Mouse (Mus musculus): Measurements from ENCODE around the gene Acap2.

Acap2 gene

GRCm38 (mm10) chr16:31167934-31168333 is 33.1 kb downstream of the Acap2 start:
- no peak for DNase-seq (ENCODE audit: low spot score in 2 of 2)

- no peak for DNase-seq (ENCODE audit: low spot score in 2 of 2)
Measured at GRCm38 (mm10) chr16:31167017-31167887, 33.8 kb downstream of the Acap2 start.

- DNase-seq (ENCODE audit: low spot score in 2 of 2), result no peak
Measured at GRCm38 (mm10) chr16:31165907-31166306, 35.1 kb downstream of the Acap2 start.

GRCm38 (mm10) chr16:31165467-31165866 is 35.6 kb downstream of the Acap2 start:
- DNase-seq (ENCODE audit: low spot score in 2 of 2), result no peak

GRCm38 (mm10) chr16:31164125-31164524 is 36.9 kb downstream of the Acap2 start:
- DNase-seq (ENCODE audit: low spot score in 2 of 2), result no peak

GRCm38 (mm10) chr16:31160486-31160885 is 40.6 kb downstream of the Acap2 start:
- DNase-seq (ENCODE audit: low spot score in 2 of 2), result no peak

- DNase-seq (ENCODE audit: low spot score in 2 of 2), result no peak
Measured at GRCm38 (mm10) chr16:31159491-31159890, 41.6 kb downstream of the Acap2 start.

GRCm38 (mm10) chr16:31149841-31150240 is 51.2 kb downstream of the Acap2 start:
- no peak for DNase-seq (ENCODE audit: low spot score in 2 of 2)

- no peak for DNase-seq (ENCODE audit: low spot score in 2 of 2)
Measured at GRCm38 (mm10) chr16:31148891-31149290, 52.2 kb downstream of the Acap2 start.

GRCm38 (mm10) chr16:31147766-31148165 is 53.3 kb downstream of the Acap2 start:
- no peak for DNase-seq (ENCODE audit: low spot score in 2 of 2)

GRCm38 (mm10) chr16:31141916-31142315 is 59.1 kb downstream of the Acap2 start:
- no peak for DNase-seq (ENCODE audit: low spot score in 2 of 2)

- no peak for DNase-seq (ENCODE audit: low spot score in 2 of 2)
Measured at GRCm38 (mm10) chr16:31136616-31137253, 64.3 kb downstream of the Acap2 start.

- DNase-seq (ENCODE audit: low spot score in 2 of 2), result no peak
Measured at GRCm38 (mm10) chr16:31135519-31135918, 65.5 kb downstream of the Acap2 start.

- no peak for DNase-seq (ENCODE audit: low spot score in 2 of 2)
Measured at GRCm38 (mm10) chr16:31131531-31131930, 69.5 kb downstream of the Acap2 start.

GRCm38 (mm10) chr16:31128116-31128515 is 72.9 kb downstream of the Acap2 start:
- DNase-seq (ENCODE audit: low spot score in 2 of 2), result no peak

- DNase-seq (ENCODE audit: low spot score in 2 of 2), result no peak
Measured at GRCm38 (mm10) chr16:31124991-31125390, 76.1 kb downstream of the Acap2 start.

GRCm38 (mm10) chr16:31121612-31122011 is 79.4 kb downstream of the Acap2 start:
- DNase-seq (ENCODE audit: low spot score in 2 of 2), result no peak

- DNase-seq (ENCODE audit: low spot score in 2 of 2), result no peak
Measured at GRCm38 (mm10) chr16:31113596-31113995, 87.4 kb downstream of the Acap2 start.

- DNase-seq (ENCODE audit: low spot score in 2 of 2), result no peak
Measured at GRCm38 (mm10) chr16:31101352-31101751, 99.7 kb downstream of the Acap2 start.

GRCm38 (mm10) chr16:31099906-31100305 is 101.1 kb downstream of the Acap2 start:
- no peak for DNase-seq (ENCODE audit: low spot score in 2 of 2)

- no peak for DNase-seq (ENCODE audit: low spot score in 2 of 2)
Measured at GRCm38 (mm10) chr16:31094036-31094435, 107.0 kb downstream of the Acap2 start.

- DNase-seq (ENCODE audit: low spot score in 2 of 2), result no peak
Measured at GRCm38 (mm10) chr16:31093186-31093585, 107.9 kb downstream of the Acap2 start.

- no peak for DNase-seq (ENCODE audit: low spot score in 2 of 2)
Measured at GRCm38 (mm10) chr16:31081891-31082290, 119.2 kb downstream of the Acap2 start.

Measured in spleen, postnatal 36 days (tissue).